Mouse (Mus musculus): ENCODE results near the gene Cerkl.

The Cerkl gene

GRCm38 (mm10) chr2:79443861-79444620, 12.5 kb downstream of the Cerkl start:
- in situ Hi-C loops (cut with MboI; ENCODE audit: low sequenced_read_pairs), result no loop called here

- in situ Hi-C loops (cut with MboI; ENCODE audit: low sequenced_read_pairs), result no loop called here
Observed at GRCm38 (mm10) chr2:79443401-79443800, 13.2 kb downstream of the Cerkl start.

- in situ Hi-C loops (cut with MboI; ENCODE audit: low sequenced_read_pairs), result no loop called here
Observed at GRCm38 (mm10) chr2:79442906-79443305, 13.7 kb downstream of the Cerkl start.

- in situ Hi-C loops (cut with MboI; ENCODE audit: low sequenced_read_pairs), result no loop called here
Observed at GRCm38 (mm10) chr2:79442227-79442626, 14.4 kb downstream of the Cerkl start.

- in situ Hi-C loops (cut with MboI; ENCODE audit: low sequenced_read_pairs), result no loop called here
Observed at GRCm38 (mm10) chr2:79430061-79430460, 26.5 kb downstream of the Cerkl start.

- in situ Hi-C loops (cut with MboI; ENCODE audit: low sequenced_read_pairs), result no loop called here
Observed at GRCm38 (mm10) chr2:79429650-79430049, 26.9 kb downstream of the Cerkl start.

GRCm38 (mm10) chr2:79429108-79429507, 27.5 kb downstream of the Cerkl start:
- in situ Hi-C loops (cut with MboI; ENCODE audit: low sequenced_read_pairs), result no loop called here

- in situ Hi-C loops (cut with MboI; ENCODE audit: low sequenced_read_pairs), result no loop called here
Observed at GRCm38 (mm10) chr2:79428569-79429104, 27.9 kb downstream of the Cerkl start.

- in situ Hi-C loops (cut with MboI; ENCODE audit: low sequenced_read_pairs), result no loop called here
Observed at GRCm38 (mm10) chr2:79428022-79428421, 28.6 kb downstream of the Cerkl start.

GRCm38 (mm10) chr2:79421696-79422095, 34.9 kb downstream of the Cerkl start:
- in situ Hi-C loops (cut with MboI; ENCODE audit: low sequenced_read_pairs), result no loop called here

- in situ Hi-C loops (cut with MboI; ENCODE audit: low sequenced_read_pairs), result no loop called here
Observed at GRCm38 (mm10) chr2:79414505-79414904, 42.1 kb downstream of the Cerkl start.

- in situ Hi-C loops (cut with MboI; ENCODE audit: low sequenced_read_pairs), result no loop called here
Observed at GRCm38 (mm10) chr2:79410903-79411255, 45.7 kb downstream of the Cerkl start.

GRCm38 (mm10) chr2:79410247-79410902, 46.2 kb downstream of the Cerkl start:
- in situ Hi-C loops (cut with MboI; ENCODE audit: low sequenced_read_pairs), result no loop called here

- in situ Hi-C loops (cut with MboI; ENCODE audit: low sequenced_read_pairs), result no loop called here
Observed at GRCm38 (mm10) chr2:79405661-79406405, 50.8 kb downstream of the Cerkl start.

- in situ Hi-C loops (cut with MboI; ENCODE audit: low sequenced_read_pairs), result no loop called here
Observed at GRCm38 (mm10) chr2:79400045-79400444, 56.5 kb downstream of the Cerkl start.

- in situ Hi-C loops (cut with MboI; ENCODE audit: low sequenced_read_pairs), result no loop called here
Observed at GRCm38 (mm10) chr2:79399234-79400000, 57.2 kb downstream of the Cerkl start.

GRCm38 (mm10) chr2:79398831-79399230, 57.8 kb downstream of the Cerkl start:
- in situ Hi-C loops (cut with MboI; ENCODE audit: low sequenced_read_pairs), result no loop called here

GRCm38 (mm10) chr2:79398343-79398742, 58.2 kb downstream of the Cerkl start:
- in situ Hi-C loops (cut with MboI; ENCODE audit: low sequenced_read_pairs), result no loop called here

GRCm38 (mm10) chr2:79397107-79397506, 59.5 kb downstream of the Cerkl start:
- in situ Hi-C loops (cut with MboI; ENCODE audit: low sequenced_read_pairs), result no loop called here

Data from CH12F3 (cell line).